Mouse (Mus musculus): ENCODE measurements around the gene Mrpl10. TPM values are rescaled to one million over a fixed set of nuclear protein-coding genes. Genes with fewer than 3 reads are reported as not detected.

Mrpl10 gene
- total RNA-seq (2014; rRNA removed): 41.6 and 55.5 TPM in 2 replicates
- polyA plus RNA-seq (2015; fragmentation: Nextera tagmentation; extraction: Ambion mirVana): 47.0 and 62.0 TPM in 2 replicates

GRCm38 (mm10) chr11:97041022-97041899, at the start of gene Mrpl10, which contains the start of gene Lrrc46:
Gene Mrpl10 (plus strand): TSS chr11:97041560.
Gene Lrrc46 (minus strand): TSS chr11:97041407.
- Histone ChIP-seq H3K4me3 (ENCODE audit: low read depth, low read length) (peak within 1 kb of the TSS; percentile 75), H3K4me2 (ENCODE audit: low read depth) (peak within 1 kb of the TSS; percentile 71), H3K9me3 (ENCODE audit: low read length) (no peaks in the 10 kb centered on the region), H3K36me3 (ENCODE audit: insufficient read depth) (no peaks in the 10 kb centered on the region), H3K4me1 (ENCODE audit: insufficient read depth) (peaks cover 8% of the 10 kb centered on the region), H3K9ac (peak within 1 kb of the TSS; percentile 83), H3K27me3 (ENCODE audit: insufficient read depth, low read length) (no peaks in the 10 kb centered on the region), H3K27ac (ENCODE audit: low read depth, low read length) (peak within 1 kb of the TSS; percentile 83)
- ATAC-seq: peak; percentile 96
- under 1% methylated on average over 46 of the region's 48 CpGs for WGBS
- peak; percentile 97 for DNase-seq
- 0 out of 2 replicates have a peak, but pooled peaks have one; percentile 9 for TF ChIP-seq CTCF (IDR thresholded peaks at IDR 0.05; ENCODE audit: low read depth)

GRCm38 (mm10) chr11:96992722-96993311, 48.5 kb upstream of the Mrpl10 start:
- no peak for ATAC-seq
- 60% methylated on average over 8 of the region's 8 CpGs for WGBS
- H3K36me3 ChIP-seq (ENCODE audit: insufficient read depth): no peaks in the 10 kb centered on the region
- H3K9me3 ChIP-seq (ENCODE audit: low read length): no peaks in the 10 kb centered on the region
- DNase-seq: no peak
- TF ChIP-seq CTCF (IDR thresholded peaks at IDR 0.05; ENCODE audit: low read depth): no peak
- H3K27ac ChIP-seq (ENCODE audit: low read depth, low read length): no peak overlapping the region
- no peak overlapping the region for H3K4me2 ChIP-seq (ENCODE audit: low read depth)
- no peak overlapping the region for H3K9ac ChIP-seq
- no peaks in the 10 kb centered on the region for H3K27me3 ChIP-seq (ENCODE audit: insufficient read depth, low read length)
- H3K4me3 ChIP-seq (ENCODE audit: low read depth, low read length): no peak overlapping the region
- H3K4me1 ChIP-seq (ENCODE audit: insufficient read depth): no peaks in the 10 kb centered on the region; the same call in 1 of the 2 replicates

- ATAC-seq: no peak
- Histone ChIP-seq H3K9me3 (ENCODE audit: low read length) (no peaks in the 10 kb centered on the region), H3K27ac (ENCODE audit: low read depth, low read length) (no peak overlapping the region), H3K36me3 (ENCODE audit: insufficient read depth) (no peaks in the 10 kb centered on the region), H3K4me2 (ENCODE audit: low read depth) (no peak overlapping the region), H3K4me1 (ENCODE audit: insufficient read depth) (no peaks in the 10 kb centered on the region; the same call in 1 of the 2 replicates), H3K4me3 (ENCODE audit: low read depth, low read length) (no peak overlapping the region), H3K27me3 (ENCODE audit: insufficient read depth, low read length) (no peaks in the 10 kb centered on the region), H3K9ac (no peak overlapping the region)
- no peak for TF ChIP-seq CTCF (IDR thresholded peaks at IDR 0.05; ENCODE audit: low read depth)
- DNase-seq: no peak
- 24% methylated on average over 5 of the region's 5 CpGs for WGBS
Measured at GRCm38 (mm10) chr11:96995031-96995430, 46.3 kb upstream of the Mrpl10 start.

GRCm38 (mm10) chr11:96995836-96996772, 45.3 kb upstream of the Mrpl10 start:
- no peaks in the 10 kb centered on the region for H3K27me3 ChIP-seq (ENCODE audit: insufficient read depth, low read length)
- H3K9me3 ChIP-seq (ENCODE audit: low read length): no peaks in the 10 kb centered on the region
- WGBS: 78% methylated on average over 15 of the region's 15 CpGs
- TF ChIP-seq CTCF (IDR thresholded peaks at IDR 0.05; ENCODE audit: low read depth): no peak
- DNase-seq (no peak), ATAC-seq (no peak)
- no peak overlapping the region for H3K9ac ChIP-seq
- H3K36me3 ChIP-seq (ENCODE audit: insufficient read depth): no peaks in the 10 kb centered on the region
- no peak overlapping the region for H3K27ac ChIP-seq (ENCODE audit: low read depth, low read length)
- H3K4me3 ChIP-seq (ENCODE audit: low read depth, low read length): no peak overlapping the region
- H3K4me1 ChIP-seq (ENCODE audit: insufficient read depth): no peaks in the 10 kb centered on the region; the same call in 1 of the 2 replicates
- no peak overlapping the region for H3K4me2 ChIP-seq (ENCODE audit: low read depth)

GRCm38 (mm10) chr11:96996773-96997379, 44.5 kb upstream of the Mrpl10 start:
- TF ChIP-seq CTCF (IDR thresholded peaks at IDR 0.05; ENCODE audit: low read depth): no peak
- peak overlapping the region; percentile 54 for H3K4me2 ChIP-seq (ENCODE audit: low read depth)
- H3K4me1 ChIP-seq (ENCODE audit: insufficient read depth): no peaks in the 10 kb centered on the region; the same call in 1 of the 2 replicates
- peak; percentile 61 for ATAC-seq
- no peak overlapping the region for H3K27ac ChIP-seq (ENCODE audit: low read depth, low read length)
- H3K4me3 ChIP-seq (ENCODE audit: low read depth, low read length): peak overlapping the region; percentile 32
- H3K9ac ChIP-seq: peak overlapping the region; percentile 56
- H3K36me3 ChIP-seq (ENCODE audit: insufficient read depth): no peaks in the 10 kb centered on the region
- H3K27me3 ChIP-seq (ENCODE audit: insufficient read depth, low read length): no peaks in the 10 kb centered on the region
- DNase-seq: peak; percentile 37
- WGBS: 7% methylated on average over 17 of the region's 17 CpGs
- no peaks in the 10 kb centered on the region for H3K9me3 ChIP-seq (ENCODE audit: low read length)

- no peaks in the 10 kb centered on the region for H3K27me3 ChIP-seq (ENCODE audit: insufficient read depth, low read length)
- no peaks in the 10 kb centered on the region for H3K9me3 ChIP-seq (ENCODE audit: low read length)
- DNase-seq: peak; percentile 20
- TF ChIP-seq CTCF (IDR thresholded peaks at IDR 0.05; ENCODE audit: low read depth): no peak
- ATAC-seq: peak; percentile 53
- H3K9ac ChIP-seq: peak overlapping the region; percentile 56
- 5% methylated on average over 30 of the region's 30 CpGs for WGBS
- no peaks in the 10 kb centered on the region for H3K36me3 ChIP-seq (ENCODE audit: insufficient read depth)
- H3K4me1 ChIP-seq (ENCODE audit: insufficient read depth): no peaks in the 10 kb centered on the region; the same call in 1 of the 2 replicates
- H3K27ac ChIP-seq (ENCODE audit: low read depth, low read length): no peak overlapping the region
- H3K4me3 ChIP-seq (ENCODE audit: low read depth, low read length): peak overlapping the region; percentile 32
- H3K4me2 ChIP-seq (ENCODE audit: low read depth): peak overlapping the region; percentile 54
Measured at GRCm38 (mm10) chr11:96997380-96997956, 43.9 kb upstream of the Mrpl10 start.
